Mouse (Mus musculus): ENCODE data around the gene Dpf3.

DNA sequence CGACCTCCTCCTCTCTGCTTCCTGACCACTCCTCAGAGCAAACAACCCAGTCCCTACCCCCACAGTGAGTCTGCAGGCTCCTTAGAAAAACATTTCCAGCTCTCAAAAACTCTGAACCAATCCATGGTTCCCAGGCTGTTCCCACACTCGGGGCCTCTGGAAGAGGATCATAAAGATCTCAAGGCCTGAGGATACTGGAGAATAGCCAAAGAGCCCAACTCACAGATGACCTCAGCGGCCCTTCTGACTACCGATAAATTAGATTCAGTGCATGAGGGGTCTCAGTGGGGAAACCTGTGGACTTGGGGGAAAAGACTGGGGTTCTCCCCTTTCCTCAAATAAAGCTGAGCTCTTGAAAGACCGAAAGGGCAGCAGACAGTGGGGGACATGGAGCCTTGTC, 277.2 kb downstream of the Dpf3 start:
- TF ChIP-seq CTCF (IDR thresholded peaks at IDR 0.05), result no peak
- TF ChIP-seq EP300 (IDR thresholded peaks at IDR 0.05), result no peak
